Mouse (Mus musculus) liver, postnatal 0 days (tissue): ENCODE measurements around the gene Arhgap45. TPM values are rescaled to one million over a fixed set of nuclear protein-coding genes. Genes with fewer than 3 reads are reported as not detected.
"Not testable (repeated sequence)": the region's sequence is repeated elsewhere in the genome, so short reads cannot be mapped to it uniquely, and the experiment has no call there.

Experiments
- ATAC-seq: fragments of 200-750 bp; cut with Nextera tagmentation; 2 replicates; pipeline ENCODE4 v1.8.0; 2017; ENCODE audit warnings: mild to moderate bottlenecking, moderate library complexity
- DNase-seq: peaks from one replicate; pipeline ENCODE4 v3.0.0-alpha.2; 2016
- H3K27ac ChIP-seq: fragments of 300-500 bp; sonication (generic); 2 replicates; pipeline ENCODE4 v1.5.1; 2014; ENCODE audit warnings: antibody characterized with exemption, moderate library complexity, mild to moderate bottlenecking, low read depth
- H3K27me3 ChIP-seq: fragments of 300-500 bp; sonication (generic); 2 replicates; pipeline ENCODE4 v1.6.1; 2014; ENCODE audit warnings: low read length, control low read depth, mixed read lengths; ENCODE audit not compliant: insufficient read depth
- H3K36me3 ChIP-seq: fragments of 300-500 bp; sonication (generic); replicated peaks from 2 replicates; pipeline ENCODE4 v1.6.1; 2014; ENCODE audit warnings: mild to moderate bottlenecking, control low read depth, low read length, moderate library complexity, mixed read lengths; ENCODE audit not compliant: insufficient read depth
- H3K4me1 ChIP-seq: fragments of 300-500 bp; sonication (generic); 2 replicates; pipeline ENCODE4 v1.6.1; 2014; ENCODE audit warnings: antibody characterized with exemption, mild to moderate bottlenecking, control low read depth; ENCODE audit not compliant: insufficient read depth
- H3K4me2 ChIP-seq: fragments of 300-500 bp; sonication (generic); 2 replicates; pipeline ENCODE4 v1.6.1; 2014; ENCODE audit warnings: low read depth, mild to moderate bottlenecking, low read length, moderate library complexity, mixed read lengths
- H3K4me3 ChIP-seq: fragments of 300-500 bp; sonication (generic); 2 replicates; pipeline ENCODE4 v1.5.1; 2014; ENCODE audit warnings: low read depth, low read length
- H3K9ac ChIP-seq: fragments of 300-500 bp; sonication (generic); replicated peaks from 2 replicates; pipeline ENCODE4 v1.6.1; 2014; ENCODE audit warnings: mild to moderate bottlenecking, moderate library complexity
- H3K9me3 ChIP-seq: fragments of 300-500 bp; sonication (generic); 2 replicates; pipeline ENCODE4 v1.6.1; 2016; ENCODE audit warnings: mild to moderate bottlenecking, control low read depth, low read length, mixed read lengths
- CTCF ChIP-seq: sonication (generic); IDR thresholded peaks from 2 replicates; pipeline ENCODE4 v1.5.1; 2016; ENCODE audit warnings: antibody characterized with exemption, low read depth
- EP300 ChIP-seq: IDR thresholded peaks from 2 replicates; pipeline ENCODE4 v1.6.1; 2016; ENCODE audit warnings: antibody characterized with exemption, low read depth, mild to moderate bottlenecking
- WGBS: fragments of 180-500 bp; shearing (Covaris S2); extraction: QIAGEN DNeasy Blood & Tissue Kit; methylation state at CpG from one replicate; pipeline ENCODE4 v1.1.7; 2014; ENCODE audit not compliant: insufficient replicate concordance; 5-methylcytosine and 5-hydroxymethylcytosine counted together
- polyA plus RNA-seq: library from polyadenylated mRNA; unstranded; fragments of >200 nt; fragmentation: Nextera tagmentation; extraction: Ambion mirVana; gene quantifications from 2 replicates; pipeline ENCODE4 v1.2.1, GENCODE M21; 2015

Arhgap45 gene
- polyA plus RNA-seq, 1 experiment from 2014 or later, result 14.2 TPM

GRCm38 (mm10) chr10:80039559-80039979 is 23.1 kb downstream of the Arhgap45 start, which contains the start of gene Polr2e:
Polr2e (minus strand) TSS chr10:80039795.
- 3% methylated on average over 40 of the region's 40 CpGs for WGBS
- Histone ChIP-seq H3K4me3 (peak within 1 kb of the TSS; percentile 92), H3K36me3 (peaks cover 32% of the 10 kb centered on the region), H3K27me3 (no peaks in the 10 kb centered on the region), H3K27ac (peak within 1 kb of the TSS; percentile 66), H3K9ac (peak within 1 kb of the TSS; percentile 89), H3K9me3 (no peaks in the 10 kb centered on the region), H3K4me2 (peak within 1 kb of the TSS; percentile 98), H3K4me1 (peaks cover 10% of the 10 kb centered on the region)
- peak; percentile 90 for TF ChIP-seq EP300
- 0 out of 2 replicates have a peak, but pooled peaks have one; percentile 15 for TF ChIP-seq CTCF
- ATAC-seq, result peak; percentile 99
- peak; percentile 98 for DNase-seq

- 81% methylated on average over 8 of the region's 8 CpGs for WGBS
- Histone ChIP-seq H3K4me1 (peaks cover 10% of the 10 kb centered on the region), H3K36me3 (peaks cover 14% of the 10 kb centered on the region)
- ATAC-seq, H3K9ac ChIP-seq, H3K27me3 ChIP-seq, H3K4me2 ChIP-seq, H3K27ac ChIP-seq, H3K9me3 ChIP-seq, H3K4me3 ChIP-seq, DNase-seq: not testable (repeated sequence)
These were observed 25.1 kb downstream of the Arhgap45 start for GRCm38 (mm10) chr10:80041409-80042060.

- Histone ChIP-seq H3K27me3 (no peaks in the 10 kb centered on the region), H3K9ac (no peak overlapping the region), H3K4me1 (peaks cover 10% of the 10 kb centered on the region; the same call in 1 of the 2 replicates), H3K27ac (0 out of 2 replicates have a peak overlapping the region, but pooled peaks have one; percentile 11), H3K4me2 (no peak overlapping the region), H3K4me3 (no peak overlapping the region), H3K36me3 (no peaks in the 10 kb centered on the region), H3K9me3 (no peaks in the 10 kb centered on the region)
- no peak for DNase-seq
- no peak for ATAC-seq
- no peak for TF ChIP-seq EP300
- TF ChIP-seq CTCF, result no peak
- WGBS, result 82% methylated on average over 4 of the region's 4 CpGs
These were observed 27.6 kb downstream of the Arhgap45 start for GRCm38 (mm10) chr10:80044087-80044486.

GRCm38 (mm10) chr10:80045364-80045763 is 28.9 kb downstream of the Arhgap45 start:
- not testable (repeated sequence) for DNase-seq, H3K36me3 ChIP-seq, H3K9me3 ChIP-seq, H3K9ac ChIP-seq, H3K27me3 ChIP-seq, H3K4me3 ChIP-seq, H3K27ac ChIP-seq, H3K4me2 ChIP-seq, H3K4me1 ChIP-seq, ATAC-seq
- WGBS, result 88% methylated on average over 2 of the region's 4 CpGs

- DNase-seq (no peak), ATAC-seq (no peak)
- Histone ChIP-seq H3K27me3 (no peaks in the 10 kb centered on the region), H3K9me3 (no peaks in the 10 kb centered on the region), H3K9ac (no peak overlapping the region), H3K36me3 (no peaks in the 10 kb centered on the region), H3K4me2 (no peak overlapping the region), H3K27ac (no peak overlapping the region), H3K4me3 (no peak overlapping the region), H3K4me1 (peaks cover 14% of the 10 kb centered on the region)
- TF ChIP-seq EP300, result no peak
- TF ChIP-seq CTCF, result no peak
- WGBS, result 81% methylated on average over 5 of the region's 5 CpGs
These were observed 29.3 kb downstream of the Arhgap45 start for GRCm38 (mm10) chr10:80045766-80046165.

GRCm38 (mm10) chr10:80047041-80047565 is 30.6 kb downstream of the Arhgap45 start, which contains the start of gene Gpx4:
Gpx4 (plus strand) TSS chr10:80047166.
- no peak for TF ChIP-seq EP300
- TF ChIP-seq CTCF, result no peak
- no peak within 1 kb of the TSS for H3K27ac ChIP-seq
- no peak within 1 kb of the TSS for H3K4me2 ChIP-seq
- DNase-seq (no peak), ATAC-seq (no peak)
- peaks cover 27% of the 10 kb centered on the region for H3K4me1 ChIP-seq
- no peak within 1 kb of the TSS for H3K4me3 ChIP-seq
- WGBS, result 76% methylated on average over 9 of the region's 9 CpGs
- no peak within 1 kb of the TSS for H3K9ac ChIP-seq
- H3K9me3 ChIP-seq, result no peaks in the 10 kb centered on the region
- H3K27me3 ChIP-seq, result no peaks in the 10 kb centered on the region
- H3K36me3 ChIP-seq, result no peaks in the 10 kb centered on the region
